Mouse (Mus musculus) layer of hippocampus, postnatal 36 days (tissue): Measurements from ENCODE around the gene Ndc1. TPM values are rescaled to one million over a fixed set of nuclear protein-coding genes. Genes with fewer than 3 reads are reported as not detected.
A peak's percentile ranks its signal among the peaks of the same experiment; 100 is the strongest.
"Not testable (repeated sequence)": the region's sequence is repeated elsewhere in the genome, so short reads cannot be mapped to it uniquely, and the experiment has no call there.

Source experiments
- DNase-seq, 2 experiments: peaks; one replicate each; pipeline ENCODE4 v3.0.0; 2022
- total RNA-seq, 2 experiments: library from RNA; stranded (reverse); gene quantifications; 2 replicates each; pipeline ENCODE4 v1.2.3; 2021

The Ndc1 gene
- 10 to 100 TPM; 11.0 to 12.5 TPM for total RNA-seq

DNA sequence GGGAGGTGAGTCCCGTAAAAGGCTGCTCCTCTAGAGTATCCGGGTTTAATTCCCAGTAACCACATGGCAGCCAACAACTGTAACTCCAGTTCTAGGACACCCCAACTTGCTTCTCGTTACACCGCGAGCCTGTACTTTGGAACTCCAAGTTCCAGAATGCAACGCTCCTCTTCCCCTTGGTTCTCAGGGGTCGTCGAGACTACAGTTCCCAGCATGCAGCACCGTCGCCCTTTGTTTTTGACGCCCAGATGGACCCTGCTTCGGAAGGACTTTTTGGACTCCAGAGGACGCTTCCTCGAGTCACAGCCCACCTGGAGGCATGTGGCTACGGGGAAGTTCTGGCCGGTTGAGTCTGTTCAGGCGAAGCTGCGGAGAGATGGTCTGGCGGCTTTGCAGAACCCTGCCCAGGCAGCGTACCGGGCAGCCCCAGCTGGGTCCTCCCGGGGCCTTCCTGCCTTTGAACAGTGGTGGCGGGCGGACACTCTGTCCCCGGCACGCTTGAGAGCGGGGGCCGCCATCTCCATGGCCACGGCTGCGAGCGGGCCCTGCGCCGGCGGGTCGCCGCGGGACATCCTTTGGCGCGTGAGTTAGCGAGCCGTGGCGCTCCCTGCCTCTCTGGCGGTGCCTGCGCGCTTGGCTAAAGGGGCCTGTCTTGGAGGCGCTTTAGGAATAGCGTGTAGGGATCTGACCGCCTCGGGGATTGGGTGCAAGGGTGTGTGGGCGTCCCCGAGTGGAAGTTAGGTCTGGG, at the start of gene Ndc1:
TSS of gene Ndc1 (plus strand) at position 218 of the 748 bp plus-strand sequence.
- peak; percentile 89 to 90 for DNase-seq

DNA sequence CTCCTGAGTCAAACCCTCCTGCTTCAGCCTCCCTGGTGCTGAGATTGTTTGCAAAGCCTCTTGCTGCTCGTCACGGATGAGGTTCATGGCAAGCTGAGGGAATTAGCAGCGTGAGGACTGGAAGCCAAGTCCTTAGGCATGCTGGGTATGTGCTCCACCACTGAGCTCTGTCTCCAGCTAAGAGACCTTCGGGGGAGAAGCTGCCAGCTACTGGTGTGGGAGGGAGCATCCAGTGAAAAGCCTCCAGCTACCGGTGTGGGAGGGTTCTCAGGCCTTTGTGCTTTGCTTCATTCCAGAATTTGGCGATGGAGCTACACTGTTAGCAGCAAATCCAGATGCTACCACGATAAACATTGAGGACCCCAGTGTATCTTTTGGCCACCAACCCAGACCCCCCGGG, 48.9 kb upstream of the Ndc1 start:
- DNase-seq, result no peak

GRCm38 (mm10) chr4:107321041-107321440, 46.5 kb upstream of the Ndc1 start:
- no peak for DNase-seq

DNA sequence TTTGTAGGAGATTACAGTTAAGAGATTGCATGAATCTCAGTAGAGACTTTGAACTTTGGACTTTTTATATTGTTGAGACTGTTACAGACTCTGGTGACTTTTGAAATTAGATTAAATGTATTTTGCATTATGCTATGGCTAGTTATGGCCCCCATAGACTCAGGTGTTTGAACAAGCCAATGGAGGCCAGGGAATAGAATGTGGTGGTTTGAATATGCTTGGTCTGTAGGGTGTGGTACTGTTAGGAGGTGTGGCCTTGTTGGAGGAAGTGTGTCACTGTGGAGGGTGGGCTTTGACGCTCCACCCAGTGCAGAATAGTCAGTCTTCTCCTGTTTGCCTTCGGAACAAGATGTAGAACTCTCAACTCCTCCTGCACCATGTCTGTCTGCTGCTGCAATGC, 44.5 kb upstream of the Ndc1 start:
- DNase-seq, result no peak

- DNase-seq, result no peak
These were observed 39.1 kb upstream of the Ndc1 start for GRCm38 (mm10) chr4:107328530-107328929.

- DNase-seq, result no peak
These were observed 34.1 kb upstream of the Ndc1 start for GRCm38 (mm10) chr4:107333514-107333913.

- DNase-seq, result no peak
These were observed 31.2 kb upstream of the Ndc1 start for GRCm38 (mm10) chr4:107336356-107336755.

- no peak for DNase-seq
These were observed 30.1 kb upstream of the Ndc1 start for GRCm38 (mm10) chr4:107337455-107337854.

DNA sequence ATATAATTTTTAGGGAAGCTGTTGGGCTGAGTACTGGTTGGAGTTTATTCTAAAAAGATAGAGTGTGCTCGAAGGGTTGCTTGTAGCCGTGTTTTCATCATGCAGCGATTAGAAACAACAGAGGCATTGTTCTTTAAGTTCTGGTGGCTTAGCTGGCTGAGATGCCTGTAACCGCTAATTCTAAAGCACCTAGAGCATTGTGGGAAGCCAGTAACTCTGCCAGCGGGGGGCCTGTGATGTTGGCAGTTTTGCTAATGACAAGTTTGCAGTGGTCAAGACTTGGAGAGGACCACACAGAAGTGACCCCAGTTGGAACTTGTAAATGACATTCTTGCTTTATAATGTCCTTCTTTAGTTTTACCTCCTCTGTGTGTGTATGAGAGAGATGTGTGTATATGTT, 26.2 kb upstream of the Ndc1 start:
- DNase-seq, result no peak

GRCm38 (mm10) chr4:107344612-107345011, 23.0 kb upstream of the Ndc1 start:
- peak; percentile 11 to 28 for DNase-seq

DNA sequence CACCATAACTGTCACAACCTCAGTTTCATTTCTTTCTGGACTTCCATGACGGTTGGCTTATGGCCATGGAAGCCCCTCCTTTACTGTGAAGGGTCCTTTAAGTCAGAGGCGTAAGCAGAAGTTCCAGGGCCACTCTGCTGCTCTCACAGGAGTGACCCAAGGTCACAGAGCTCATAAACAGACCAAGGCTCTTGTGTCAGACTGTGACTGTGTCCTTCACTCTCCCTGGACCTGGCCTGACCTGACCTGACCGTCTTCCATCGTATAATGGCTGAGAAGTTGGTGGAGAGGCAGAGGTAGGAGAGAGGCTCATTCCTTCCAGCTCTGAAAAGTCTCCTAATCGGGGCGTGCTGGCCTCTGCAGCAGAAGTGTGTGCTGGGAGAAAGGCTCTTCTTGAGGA, 20.4 kb upstream of the Ndc1 start:
- DNase-seq, result no peak

DNA sequence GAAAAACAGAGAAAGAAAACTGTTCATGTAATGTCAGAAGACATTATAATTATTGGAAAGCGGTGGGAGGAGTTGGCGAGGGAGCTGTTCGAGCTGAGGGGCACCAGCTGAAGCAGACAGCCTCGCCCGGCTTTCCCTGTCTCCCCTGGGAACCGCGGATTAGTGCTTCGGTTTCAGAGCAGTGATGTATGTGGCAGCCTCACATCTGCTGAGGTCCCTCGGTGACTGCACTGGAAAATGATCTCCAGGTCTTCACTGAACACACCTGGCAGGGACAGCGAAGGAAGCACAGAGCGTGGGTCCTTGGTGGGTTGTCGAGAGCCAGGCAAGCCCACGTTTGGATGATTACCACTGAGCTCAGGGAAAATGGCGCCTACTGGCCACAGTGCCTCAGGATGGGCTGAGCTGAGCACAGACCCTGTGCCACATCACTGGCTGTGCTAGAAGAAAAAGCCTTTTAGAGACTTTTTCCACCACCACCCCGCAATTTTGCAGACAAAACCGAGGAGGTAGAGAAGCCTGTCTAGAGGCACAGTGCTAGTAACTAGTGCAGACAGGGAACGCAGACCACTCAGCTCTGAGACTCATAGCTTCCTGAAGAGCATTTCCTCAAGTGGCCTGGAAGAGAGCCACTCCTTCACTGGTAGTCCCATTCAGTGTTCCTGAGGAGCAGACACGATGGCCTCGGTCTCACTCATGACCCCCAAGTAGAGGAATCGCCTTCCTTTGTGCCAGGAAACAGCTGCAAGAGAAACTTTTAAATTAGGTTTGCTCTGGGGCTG, 18.9 kb upstream of the Ndc1 start:
- no peak for DNase-seq

DNA sequence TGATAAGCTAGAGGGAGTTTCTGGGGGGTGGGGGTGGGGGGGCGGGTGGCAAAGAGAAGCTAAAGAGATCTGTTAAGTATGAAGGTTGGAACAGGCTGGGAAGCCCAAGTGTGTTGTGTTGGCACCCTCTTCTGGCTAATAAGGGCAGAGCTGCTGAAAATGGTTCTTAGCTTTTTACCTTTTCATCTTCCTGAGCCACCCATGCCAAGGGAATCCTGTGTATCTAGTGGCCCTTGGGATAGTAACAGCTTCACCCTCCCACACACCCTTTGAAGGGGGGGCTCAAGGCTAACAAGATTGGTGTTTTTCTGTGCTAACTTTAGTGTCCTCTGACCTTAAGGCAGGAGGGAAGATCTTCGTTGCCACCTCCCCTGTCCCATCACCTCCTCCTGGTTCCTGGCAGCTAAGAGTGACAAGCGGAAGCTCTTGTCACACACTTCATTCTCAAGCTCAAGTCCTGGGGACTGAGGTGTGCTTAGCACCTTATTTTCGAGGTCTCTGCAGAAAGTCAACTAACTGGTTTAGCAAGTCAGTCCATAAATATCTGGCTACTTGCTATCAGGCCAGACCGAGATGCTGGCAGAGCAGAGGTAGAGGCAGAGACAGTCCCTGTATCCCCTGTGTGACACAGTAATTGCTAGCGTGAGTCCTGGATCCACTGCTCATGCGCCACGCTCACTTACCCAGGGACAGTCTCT, 18.1 kb upstream of the Ndc1 start:
- peak in 1 of 2 experiments; percentile 11 for DNase-seq

DNA sequence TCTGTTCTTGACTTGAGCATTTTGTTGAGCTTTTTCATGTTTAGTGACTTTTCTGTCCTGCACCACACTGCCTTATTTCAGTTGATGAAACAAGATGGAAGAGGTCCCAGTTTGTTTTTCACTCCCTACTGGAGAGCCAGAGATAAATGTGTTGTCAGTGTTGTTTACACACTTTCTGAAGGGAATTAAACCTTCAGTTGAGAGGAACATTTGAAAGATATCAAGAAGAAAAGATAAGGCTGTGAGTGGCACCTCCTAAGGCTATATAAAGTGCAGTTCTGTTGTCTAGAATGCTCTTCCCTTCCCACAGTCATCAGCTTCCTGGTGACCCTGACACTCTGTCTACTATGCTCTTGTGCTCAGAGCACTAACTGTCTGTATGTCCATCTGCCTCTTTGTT, 16.2 kb upstream of the Ndc1 start:
- no peak for DNase-seq

GRCm38 (mm10) chr4:107353612-107354011, 14.0 kb upstream of the Ndc1 start:
- DNase-seq, result no peak

DNA sequence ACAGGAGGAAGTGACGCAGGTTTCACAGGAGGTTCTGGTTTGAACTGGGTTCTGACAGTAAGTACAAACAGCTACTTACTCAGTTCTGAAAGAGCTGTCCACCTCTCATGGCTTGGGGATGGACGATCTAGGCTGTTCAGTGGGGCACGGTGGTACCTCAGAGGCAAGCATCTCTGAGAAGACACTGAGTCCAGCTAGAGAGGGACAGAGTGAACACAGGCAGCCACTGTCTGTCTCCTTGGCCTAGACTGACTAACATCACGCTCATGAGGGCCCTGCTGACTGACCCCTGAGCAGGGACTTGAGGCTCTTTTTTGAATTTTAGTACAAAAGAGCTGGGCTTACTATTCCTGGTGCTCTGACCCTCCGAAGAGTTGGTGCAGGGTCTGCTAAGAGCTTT, 13.5 kb upstream of the Ndc1 start:
- no peak for DNase-seq

- DNase-seq, result no peak
These were observed 13.0 kb upstream of the Ndc1 start for GRCm38 (mm10) chr4:107354543-107354942.

DNA sequence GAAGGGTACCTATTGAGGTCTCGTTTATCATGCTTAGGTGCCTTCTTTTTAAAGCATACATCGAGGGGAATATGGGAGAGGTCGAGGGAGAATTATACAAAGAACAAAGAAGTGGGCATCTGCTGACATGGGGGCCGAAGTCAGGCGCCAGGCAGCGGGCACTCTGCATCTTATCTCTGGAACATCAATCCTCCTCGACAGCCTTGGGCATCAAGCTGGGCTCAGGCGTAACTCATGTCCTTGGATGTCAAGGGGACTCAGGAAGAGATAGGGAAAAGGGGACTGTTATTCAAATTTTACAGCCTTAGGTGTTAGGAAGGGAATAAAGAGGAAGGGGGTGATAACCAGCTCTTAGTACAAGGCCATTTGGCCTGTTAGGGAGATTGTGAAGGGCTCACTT, 10.4 kb upstream of the Ndc1 start:
- DNase-seq, result not testable (repeated sequence)

- peak; percentile 40 to 56 for DNase-seq
These were observed 9.1 kb upstream of the Ndc1 start for GRCm38 (mm10) chr4:107358460-107358859.

DNA sequence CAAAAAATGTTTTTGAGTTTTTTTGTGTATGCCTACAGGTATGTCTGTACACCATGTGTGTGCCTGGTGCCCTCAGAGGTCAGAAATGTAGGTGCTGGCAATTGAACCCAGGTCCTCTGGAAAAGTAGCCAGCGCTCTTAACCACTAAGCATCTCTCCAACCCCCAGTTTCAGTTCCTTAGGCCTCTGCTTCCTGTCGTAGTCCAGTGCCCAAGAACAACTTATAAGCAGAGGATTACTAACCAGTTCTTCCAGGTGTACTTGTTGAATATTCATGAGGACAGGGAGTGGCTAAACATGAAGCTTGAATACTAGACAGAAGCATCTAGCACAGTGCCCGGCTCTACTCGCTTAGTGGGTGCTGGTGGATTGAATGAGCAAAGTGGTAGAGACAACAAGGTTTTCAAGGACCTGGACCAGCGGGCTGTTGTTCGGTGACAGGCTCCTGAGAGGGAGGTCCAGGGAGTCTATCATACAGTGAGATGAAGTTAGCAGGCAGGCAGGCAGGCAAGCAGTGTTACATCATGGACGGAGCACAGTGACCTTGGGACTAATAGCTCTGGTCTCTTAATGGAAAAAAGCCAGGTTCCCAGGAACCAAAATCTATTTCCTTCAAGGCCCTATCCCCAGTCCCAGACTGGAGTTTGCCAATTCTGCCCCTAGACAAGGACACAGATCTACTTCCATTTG, 7.0 kb upstream of the Ndc1 start:
- no peak for DNase-seq

DNA sequence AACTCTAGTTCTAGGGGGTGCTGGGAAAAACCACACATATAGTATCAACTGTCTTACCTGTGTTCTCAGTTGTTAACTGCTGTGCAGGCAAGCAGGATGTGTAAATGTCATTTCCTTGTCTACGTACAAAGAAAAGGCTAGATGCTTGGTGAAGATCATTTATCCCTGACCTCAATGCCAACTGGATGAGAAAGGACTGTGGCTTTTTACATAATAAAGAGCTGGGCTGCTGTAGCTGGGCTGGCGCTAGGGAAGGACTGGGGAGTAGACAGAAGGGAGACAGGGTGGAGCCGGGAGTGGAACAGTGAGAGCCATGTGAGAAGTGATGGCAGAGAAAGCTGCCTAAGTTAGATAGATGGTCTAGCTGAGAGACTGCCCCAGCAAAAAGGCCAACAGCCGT, 4.8 kb upstream of the Ndc1 start:
- DNase-seq, result no peak

GRCm38 (mm10) chr4:107363573-107363972, 4.0 kb upstream of the Ndc1 start:
- no peak for DNase-seq

DNA sequence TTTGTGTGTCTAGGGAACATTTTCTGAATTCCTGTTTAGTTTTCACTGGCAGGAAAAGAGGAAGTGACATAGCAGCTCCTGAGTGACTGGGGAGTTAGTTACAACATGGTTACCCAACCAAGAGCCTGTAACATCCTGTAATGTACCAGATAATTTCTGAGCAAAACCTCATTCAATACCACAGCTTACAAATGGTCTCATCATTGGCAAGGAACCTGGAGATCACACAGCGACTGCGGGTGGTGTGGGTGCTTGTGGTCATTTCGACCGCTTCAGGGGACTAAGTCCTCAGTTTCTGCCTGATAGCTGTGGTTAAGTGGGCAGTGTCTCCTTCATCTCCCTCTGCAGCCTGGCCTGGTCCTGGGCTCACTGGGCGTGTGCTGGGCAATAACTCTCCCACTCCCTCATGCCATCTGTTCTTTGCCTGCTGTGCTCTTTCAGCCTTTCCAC, 3.4 kb upstream of the Ndc1 start:
- DNase-seq, result no peak
